Mouse (Mus musculus): ENCODE measurements around the gene Kcnd3.

DNA sequence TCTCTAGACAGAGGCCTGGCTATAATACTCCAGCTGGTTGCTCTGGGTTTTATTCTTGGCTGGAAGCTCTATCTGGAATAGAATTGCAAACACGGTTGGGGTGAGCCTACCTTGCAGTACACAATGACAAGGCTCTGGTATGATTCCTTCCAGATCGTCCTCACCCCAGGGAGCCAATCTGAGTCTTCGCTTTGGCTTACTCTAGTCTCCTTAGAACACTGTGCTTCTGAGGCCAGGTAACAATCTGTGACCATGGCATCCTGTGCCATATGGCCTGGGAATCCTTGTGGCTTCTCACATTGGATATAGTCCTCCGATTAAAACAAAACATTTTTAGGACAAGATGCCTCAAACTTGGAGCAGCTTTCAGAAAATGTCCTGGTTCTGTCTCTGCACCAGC, 40.4 kb upstream of the Kcnd3 start:
- no peak for TF ChIP-seq CTCF (IDR thresholded peaks at IDR 0.05; ENCODE audit: insufficient read depth, low read depth, low read length)
- TF ChIP-seq POLR2A (IDR thresholded peaks at IDR 0.05; ENCODE audit: insufficient read depth, low read depth, low read length) = no peak

Data from olfactory bulb, adult 2 months (tissue).